Mouse (Mus musculus) megakaryocyte-erythroid progenitor cell, adult 5-6 weeks (primary cell): Measurements from ENCODE around the gene Smim9. TPM values are rescaled to one million over a fixed set of nuclear protein-coding genes. Genes with fewer than 3 reads are reported as not detected.

Experiments used
- ATAC-seq: replicated peaks from 2 replicates; pipeline ENCODE4 v1.8.0; 2016; ENCODE audit warnings: mild to moderate bottlenecking, inconsistent platforms; ENCODE audit not compliant: severe bottlenecking, poor library complexity, low FRiP score, low TSS enrichment
- total RNA-seq, 2 experiments: library from RNA; stranded (forward) in 1 of 2; stranded (reverse) in 1 of 2; fragments of 200-1000, 215-1000 nt in 1 of 2; fragments of >200 nt in 1 of 2; fragmentation: Nextera tagmentation in 1 of 2; gene quantifications; 2 replicates each; pipeline ENCODE4 v1.2.3; 2014 to 2017

Smim9 gene
- total RNA-seq (2014; fragmentation: Nextera tagmentation), result not detected in 2 replicates
- total RNA-seq (2017), result not detected in 2 replicates

- ATAC-seq, result no peak
Observed at GRCm38 (mm10) chrX:75163670-75164069, at the start of gene Smim9. Smim9 (minus strand) TSS chrX:75163770.

GRCm38 (mm10) chrX:75155576-75156243 is 7.9 kb downstream of the Smim9 start:
- peak; percentile 86 for ATAC-seq

- ATAC-seq, result no peak
Observed at GRCm38 (mm10) chrX:75152249-75152648, 11.3 kb downstream of the Smim9 start.

- ATAC-seq, result no peak
Observed at GRCm38 (mm10) chrX:75150304-75150703, 13.3 kb downstream of the Smim9 start.

- ATAC-seq, result no peak
Observed at GRCm38 (mm10) chrX:75148414-75148813, 15.2 kb downstream of the Smim9 start.

GRCm38 (mm10) chrX:75143124-75143555 is 20.4 kb downstream of the Smim9 start:
- peak; percentile 93 for ATAC-seq

- peak; percentile 55; the same call in 1 of the 2 replicates for ATAC-seq
Observed at GRCm38 (mm10) chrX:75138182-75138581, 25.4 kb downstream of the Smim9 start.

- ATAC-seq, result peak; percentile 89
Observed at GRCm38 (mm10) chrX:75137729-75138128, 25.8 kb downstream of the Smim9 start.

- no peak for ATAC-seq
Observed at GRCm38 (mm10) chrX:75136938-75137337, 26.6 kb downstream of the Smim9 start.

GRCm38 (mm10) chrX:75130467-75131160 is 33.0 kb downstream of the Smim9 start, which contains the start of gene Mpp1:
Mpp1 (minus strand) TSS chrX:75131016.
- peak; percentile 98 for ATAC-seq

- peak; percentile 61 for ATAC-seq
Observed at GRCm38 (mm10) chrX:75129474-75129873, 34.1 kb downstream of the Smim9 start.

- no peak for ATAC-seq
Observed at GRCm38 (mm10) chrX:75128333-75128980, 35.1 kb downstream of the Smim9 start.

GRCm38 (mm10) chrX:75126893-75127292 is 36.7 kb downstream of the Smim9 start:
- ATAC-seq, result no peak

GRCm38 (mm10) chrX:75125606-75126005 is 38.0 kb downstream of the Smim9 start:
- ATAC-seq, result no peak

GRCm38 (mm10) chrX:75115550-75115949 is 48.0 kb downstream of the Smim9 start:
- ATAC-seq, result peak; percentile 71

GRCm38 (mm10) chrX:75102293-75102692 is 61.3 kb downstream of the Smim9 start:
- peak; percentile 88 for ATAC-seq

- no peak for ATAC-seq
Observed at GRCm38 (mm10) chrX:75098799-75099198, 64.8 kb downstream of the Smim9 start.

- ATAC-seq, result peak; percentile 45
Observed at GRCm38 (mm10) chrX:75096163-75096770, 67.3 kb downstream of the Smim9 start.
